Mouse (Mus musculus): ENCODE measurements around the gene Bglap2.

- TF ChIP-seq CTCF (IDR thresholded peaks at IDR 0.05; ENCODE audit: low read depth) = no peak
- TF ChIP-seq EP300 (optimal IDR thresholded peaks at IDR 0.05) = no peak
Observed at GRCm38 (mm10) chr3:88412636-88413035, 34.1 kb upstream of the Bglap2 start.
